Mouse (Mus musculus) adrenal gland, postnatal 4 days (tissue): Measurements from ENCODE around the gene Zfp3. TPM values are rescaled to one million over a fixed set of nuclear protein-coding genes. Genes with fewer than 3 reads are reported as not detected.

ENCODE experiments used
- DNase-seq, 2 experiments: peaks; one replicate each; pipeline ENCODE4 v3.0.0; 2021 to 2022; ENCODE audit warnings: low spot score in 2 of 2, mixed read lengths in 2 of 2
- long read RNA-seq, 2 experiments: library from polyadenylated mRNA; stranded (forward); transcript quantifications; one replicate each; pipeline ENCODE4 v2.0.0; 2021
- total RNA-seq, 2 experiments: library from RNA; stranded (reverse); gene quantifications; 2 replicates each; pipeline ENCODE4 v1.2.3; 2021

The Zfp3 gene
- total RNA-seq, result 10 to 100 TPM; 12.9 to 13.2 TPM
- long read RNA-seq, experiment 1, transcript Zfp3-201 (2 exons, 2,061 nt), result major isoform, 6 of 9 reads
- long read RNA-seq, experiment 1, partial matches to known transcripts, result 0 of 9 reads
- long read RNA-seq, experiment 1, other reads (novel, unspliced or antisense), result 3 of 9 reads
- long read RNA-seq, experiment 2, transcript Zfp3-201 (2 exons, 2,061 nt), result major isoform, 18 of 19 reads
- long read RNA-seq, experiment 2, partial matches to known transcripts, result 0 of 19 reads
- long read RNA-seq, experiment 2, other reads (novel, unspliced or antisense), result 1 of 19 reads

GRCm38 (mm10) chr11:70763936-70764808 lies at the start of gene Zfp3:
Gene Zfp3 (plus strand): TSS chr11:70764209.
- peak; percentile 63 to 64 for DNase-seq

GRCm38 (mm10) chr11:70715832-70716231 lies 48.2 kb upstream of the Zfp3 start:
- no peak for DNase-seq

DNA sequence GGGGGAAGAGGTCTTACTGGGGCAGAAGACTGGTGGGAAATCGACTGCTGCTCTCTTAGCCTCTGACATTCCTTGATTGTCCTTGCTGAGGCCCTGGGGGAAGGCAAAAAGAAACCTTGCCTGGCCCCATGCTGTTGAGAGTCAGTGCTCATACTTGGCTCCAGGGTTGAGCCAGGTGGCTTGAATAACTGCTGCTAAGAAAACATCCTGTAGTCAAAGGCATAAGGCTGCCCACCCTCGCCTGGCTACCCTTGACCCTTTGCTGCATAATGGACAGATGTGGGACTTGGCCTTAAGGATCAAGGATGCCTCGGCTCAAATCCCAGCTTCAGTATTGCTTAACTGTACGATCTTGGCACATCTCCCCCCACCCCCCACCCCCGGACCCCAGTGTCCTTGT lies 45.5 kb upstream of the Zfp3 start:
- no peak for DNase-seq

GRCm38 (mm10) chr11:70720567-70720966 lies 43.4 kb upstream of the Zfp3 start:
- DNase-seq, result no peak

DNA sequence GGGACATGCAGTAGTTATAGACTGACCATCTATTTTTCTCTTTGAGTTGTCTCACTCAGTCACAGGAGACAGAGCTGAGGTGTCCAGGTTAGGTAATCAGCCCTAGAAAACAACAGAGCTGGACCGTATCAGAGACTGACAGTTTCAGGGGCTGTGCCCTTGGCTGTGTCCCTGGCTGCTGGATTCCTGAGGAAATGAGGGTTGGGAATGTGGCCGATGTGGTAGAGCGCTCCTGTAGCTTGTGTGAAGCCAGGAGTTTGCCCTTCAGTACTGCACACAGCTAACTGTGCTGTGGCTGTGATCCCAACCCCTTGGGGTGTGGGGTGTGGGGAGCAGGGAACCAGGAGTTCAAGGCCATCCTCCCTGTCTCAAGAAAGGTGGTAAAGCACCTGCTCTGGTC lies 42.9 kb upstream of the Zfp3 start:
- no peak for DNase-seq

DNA sequence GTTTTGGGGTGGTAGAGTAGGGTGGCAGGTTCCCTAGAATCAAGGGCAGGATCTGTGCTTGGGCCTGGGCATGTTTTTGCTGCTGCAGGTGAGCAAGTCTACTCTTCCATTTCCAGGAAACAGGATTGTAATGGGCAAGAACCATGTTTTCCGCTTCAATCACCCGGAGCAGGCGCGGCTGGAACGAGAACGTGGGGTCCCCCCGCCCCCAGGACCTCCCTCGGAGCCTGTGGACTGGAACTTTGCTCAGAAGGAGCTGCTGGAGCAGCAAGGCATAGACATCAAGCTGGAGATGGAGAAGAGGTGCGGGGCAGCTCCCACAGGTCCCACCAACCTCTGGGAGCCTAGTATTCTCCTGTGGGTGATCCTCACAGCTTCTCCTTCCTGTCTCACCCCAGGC lies 39.3 kb upstream of the Zfp3 start:
- no peak for DNase-seq

DNA sequence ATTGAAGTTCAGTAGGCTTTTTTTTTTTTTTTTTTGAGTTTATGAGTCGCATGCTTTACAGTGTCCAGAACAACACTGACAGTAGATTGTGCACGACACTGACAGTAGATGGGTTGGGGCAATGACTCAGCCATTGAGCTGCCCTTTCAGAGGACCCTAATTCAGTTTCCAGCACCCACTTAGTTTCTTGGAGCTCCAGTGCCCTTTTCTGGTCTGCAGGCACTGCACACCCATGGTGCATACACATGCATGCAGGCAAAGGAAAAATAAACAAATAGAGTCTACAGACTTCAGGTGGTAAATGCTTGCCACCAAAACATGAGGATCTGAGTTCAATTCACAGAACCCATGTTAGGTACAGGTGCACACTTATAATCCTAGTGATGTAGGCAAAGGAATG lies 37.4 kb upstream of the Zfp3 start:
- no peak for DNase-seq

- no peak for DNase-seq
Observed at GRCm38 (mm10) chr11:70727385-70727784, 36.6 kb upstream of the Zfp3 start.

- no peak for DNase-seq
Observed at GRCm38 (mm10) chr11:70730427-70731038, 33.5 kb upstream of the Zfp3 start.

- DNase-seq, result no peak
Observed at GRCm38 (mm10) chr11:70731178-70731577, 32.8 kb upstream of the Zfp3 start.

DNA sequence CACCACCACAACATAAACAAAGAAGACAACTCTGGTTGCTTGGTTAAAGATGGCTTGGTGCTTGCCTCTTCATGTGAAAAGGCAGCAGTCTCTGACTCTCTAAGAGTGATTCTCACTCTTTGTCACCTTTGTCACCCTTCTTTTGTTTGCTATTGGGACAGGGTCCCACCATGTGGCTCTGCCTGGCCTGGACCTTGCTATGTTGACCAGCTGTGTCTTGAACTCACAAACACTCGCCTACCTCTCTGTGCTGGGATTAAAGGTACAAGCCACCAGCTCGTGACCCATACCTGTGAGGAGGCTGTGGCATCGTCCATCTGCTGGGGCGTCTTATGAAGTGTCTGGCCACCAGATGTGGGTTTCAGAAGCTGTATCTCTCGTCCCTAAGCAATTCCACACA lies 30.8 kb upstream of the Zfp3 start:
- no peak for DNase-seq

- no peak for DNase-seq
Observed at GRCm38 (mm10) chr11:70737749-70738148, 26.3 kb upstream of the Zfp3 start.

DNA sequence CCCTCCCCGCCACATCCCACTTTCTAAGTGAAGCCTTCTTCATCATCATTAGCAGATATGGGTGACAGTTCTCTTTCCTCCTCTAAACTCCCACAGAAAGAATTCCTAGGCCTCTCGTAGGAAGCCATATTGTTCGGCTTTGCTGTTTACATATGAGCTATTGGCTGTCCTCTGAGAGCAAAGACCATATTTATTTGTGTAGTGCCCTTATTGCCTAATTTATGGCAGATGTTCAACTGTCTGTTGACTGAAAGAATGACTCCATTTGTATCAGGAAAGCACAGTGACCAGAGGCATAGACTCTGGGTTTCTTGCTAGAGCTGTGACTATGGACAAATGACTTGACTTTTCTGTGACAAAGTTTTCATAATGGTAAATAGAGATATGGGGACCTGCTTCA lies 22.4 kb upstream of the Zfp3 start:
- no peak for DNase-seq

DNA sequence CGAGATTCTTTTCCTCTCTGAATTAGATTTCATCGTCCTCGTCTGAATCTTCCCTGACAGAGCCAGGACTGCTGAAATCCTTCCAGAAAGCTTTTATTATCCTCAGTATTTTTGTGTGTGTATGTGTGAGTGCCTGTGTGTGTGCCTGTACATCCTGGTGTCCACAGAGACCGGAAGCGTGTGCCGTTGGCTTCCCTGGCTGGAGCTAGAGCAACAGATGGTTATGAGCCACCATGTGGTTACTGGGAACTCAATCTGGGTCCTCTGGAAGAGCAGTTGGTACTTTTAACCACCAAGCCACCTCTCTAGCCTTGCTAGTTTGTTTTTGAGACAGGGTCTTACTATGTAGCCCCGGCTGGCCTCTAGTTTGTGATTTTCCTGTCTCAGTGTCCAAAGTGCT lies 21.9 kb upstream of the Zfp3 start:
- DNase-seq, result no peak

- DNase-seq, result no peak
Observed at GRCm38 (mm10) chr11:70742581-70743459, 21.2 kb upstream of the Zfp3 start.

DNA sequence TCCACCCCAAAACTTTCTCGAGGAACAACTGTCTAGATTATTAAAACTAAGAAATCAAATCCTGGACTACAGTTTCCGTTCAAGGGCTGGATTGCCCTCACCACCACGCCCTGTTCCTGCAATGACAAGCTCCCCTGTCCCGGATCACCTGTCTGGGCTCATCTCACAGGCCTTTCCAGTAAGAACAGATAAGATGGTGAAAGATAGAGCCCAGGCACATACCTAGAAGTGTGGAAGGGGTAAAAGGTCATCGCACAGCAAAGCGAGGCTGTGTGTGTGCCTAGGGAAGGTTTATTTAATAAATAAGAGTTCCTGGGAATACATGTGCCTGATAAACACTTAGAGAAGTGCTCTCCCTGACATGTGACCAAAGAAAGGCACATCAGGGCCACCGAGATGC lies 18.4 kb upstream of the Zfp3 start:
- no peak for DNase-seq

GRCm38 (mm10) chr11:70747876-70748545 lies 16.0 kb upstream of the Zfp3 start:
- DNase-seq, result no peak

DNA sequence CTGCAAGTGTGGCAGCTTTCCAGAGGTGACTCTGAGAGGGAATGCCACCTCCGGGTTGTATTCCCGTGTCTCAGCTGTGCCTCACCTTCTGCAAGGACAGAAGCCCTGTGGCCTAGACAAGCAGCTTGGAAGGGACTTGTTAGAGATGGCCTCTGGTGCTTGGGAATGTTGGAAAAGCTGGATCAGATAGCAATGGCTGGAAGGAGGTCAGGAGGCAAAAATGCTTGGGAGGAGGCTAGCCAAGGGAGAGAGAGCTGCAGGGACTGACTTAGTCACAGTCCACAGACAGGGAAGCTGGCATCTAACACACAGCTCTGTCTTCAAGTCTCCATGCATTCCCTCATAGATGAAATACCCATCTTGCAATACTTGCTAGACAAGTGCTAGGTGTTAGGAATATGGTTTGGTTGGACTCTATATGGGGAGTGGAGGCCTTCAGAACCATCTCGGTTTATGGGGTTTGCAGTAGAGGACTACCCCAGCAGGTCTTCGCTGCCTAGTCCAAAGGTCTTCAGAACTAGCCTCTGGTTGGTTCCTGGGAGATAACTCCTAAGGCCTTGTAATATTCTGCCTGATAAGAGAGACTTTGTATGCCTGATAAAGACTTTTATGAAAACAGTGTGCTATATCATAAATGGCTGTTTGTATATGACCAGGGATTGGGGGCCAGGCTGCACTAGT lies 11.5 kb upstream of the Zfp3 start:
- DNase-seq, result no peak

GRCm38 (mm10) chr11:70753146-70753545 lies 10.9 kb upstream of the Zfp3 start:
- DNase-seq, result no peak

DNA sequence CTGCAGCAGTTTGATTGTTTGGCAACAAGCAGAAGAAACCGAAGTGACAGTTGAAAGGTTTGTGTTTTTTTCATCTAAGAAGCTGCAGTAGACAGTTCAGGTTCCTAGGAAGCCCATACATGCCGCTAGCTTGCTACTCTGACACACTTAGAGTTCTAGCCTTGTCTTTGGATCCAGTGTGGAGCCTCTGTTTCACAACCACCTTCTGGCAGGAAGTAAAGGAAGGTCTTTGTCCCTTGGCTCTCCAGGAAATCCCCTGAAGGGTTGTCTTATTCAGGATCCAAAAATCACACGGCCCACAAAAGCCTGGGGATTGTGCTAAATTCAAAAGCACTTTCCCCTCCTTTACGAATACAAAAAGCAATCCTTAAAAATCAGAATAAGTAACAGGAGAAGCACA lies 9.5 kb upstream of the Zfp3 start:
- no peak for DNase-seq
